Mouse (Mus musculus): Measurements from ENCODE around the gene Phactr4.
A peak's percentile ranks its signal among the peaks of the same experiment; 100 is the strongest.

Phactr4 gene

GRCm38 (mm10) chr4:132411322-132412094 lies 10.8 kb downstream of the Phactr4 start:
- no peak for DNase-seq (ENCODE audit: extremely low read depth, low read depth)

GRCm38 (mm10) chr4:132409587-132410229 lies 12.6 kb downstream of the Phactr4 start:
- no peak for DNase-seq (ENCODE audit: extremely low read depth, low read depth)

- no peak for DNase-seq (ENCODE audit: extremely low read depth, low read depth)
Observed at GRCm38 (mm10) chr4:132406393-132407189, 15.7 kb downstream of the Phactr4 start.

GRCm38 (mm10) chr4:132404588-132404987 lies 17.7 kb downstream of the Phactr4 start:
- no peak for DNase-seq (ENCODE audit: extremely low read depth, low read depth)

- DNase-seq (ENCODE audit: extremely low read depth, low read depth) = no peak
Observed at GRCm38 (mm10) chr4:132403063-132403660, 19.1 kb downstream of the Phactr4 start.

GRCm38 (mm10) chr4:132401016-132401415 lies 21.3 kb downstream of the Phactr4 start:
- no peak for DNase-seq (ENCODE audit: extremely low read depth, low read depth)

- no peak for DNase-seq (ENCODE audit: extremely low read depth, low read depth)
Observed at GRCm38 (mm10) chr4:132398863-132399262, 23.4 kb downstream of the Phactr4 start.

GRCm38 (mm10) chr4:132398045-132398774 lies 24.1 kb downstream of the Phactr4 start:
- DNase-seq (ENCODE audit: extremely low read depth, low read depth) = peak; percentile 72

GRCm38 (mm10) chr4:132397120-132397519 lies 25.2 kb downstream of the Phactr4 start:
- no peak for DNase-seq (ENCODE audit: extremely low read depth, low read depth)

GRCm38 (mm10) chr4:132396251-132396650 lies 26.0 kb downstream of the Phactr4 start:
- no peak for DNase-seq (ENCODE audit: extremely low read depth, low read depth)

- peak; percentile 94 for DNase-seq (ENCODE audit: extremely low read depth, low read depth)
Observed at GRCm38 (mm10) chr4:132391063-132391740, 31.1 kb downstream of the Phactr4 start.

GRCm38 (mm10) chr4:132389302-132389701 lies 33.0 kb downstream of the Phactr4 start:
- no peak for DNase-seq (ENCODE audit: extremely low read depth, low read depth)

- DNase-seq (ENCODE audit: extremely low read depth, low read depth) = no peak
Observed at GRCm38 (mm10) chr4:132387617-132388016, 34.7 kb downstream of the Phactr4 start.

GRCm38 (mm10) chr4:132386846-132387245 lies 35.4 kb downstream of the Phactr4 start:
- no peak for DNase-seq (ENCODE audit: extremely low read depth, low read depth)

- no peak for DNase-seq (ENCODE audit: extremely low read depth, low read depth)
Observed at GRCm38 (mm10) chr4:132385771-132386410, 36.4 kb downstream of the Phactr4 start.

- no peak for DNase-seq (ENCODE audit: extremely low read depth, low read depth)
Observed at GRCm38 (mm10) chr4:132383455-132383854, 38.8 kb downstream of the Phactr4 start.

- no peak for DNase-seq (ENCODE audit: extremely low read depth, low read depth)
Observed at GRCm38 (mm10) chr4:132382296-132382695, 40.0 kb downstream of the Phactr4 start.

GRCm38 (mm10) chr4:132380965-132381616 lies 41.2 kb downstream of the Phactr4 start:
- DNase-seq (ENCODE audit: extremely low read depth, low read depth) = no peak

- no peak for DNase-seq (ENCODE audit: extremely low read depth, low read depth)
Observed at GRCm38 (mm10) chr4:132373820-132374219, 48.5 kb downstream of the Phactr4 start.
